21 mouse cellular contexts compared by ENCODE assay signal in the genomic region with DNA sequence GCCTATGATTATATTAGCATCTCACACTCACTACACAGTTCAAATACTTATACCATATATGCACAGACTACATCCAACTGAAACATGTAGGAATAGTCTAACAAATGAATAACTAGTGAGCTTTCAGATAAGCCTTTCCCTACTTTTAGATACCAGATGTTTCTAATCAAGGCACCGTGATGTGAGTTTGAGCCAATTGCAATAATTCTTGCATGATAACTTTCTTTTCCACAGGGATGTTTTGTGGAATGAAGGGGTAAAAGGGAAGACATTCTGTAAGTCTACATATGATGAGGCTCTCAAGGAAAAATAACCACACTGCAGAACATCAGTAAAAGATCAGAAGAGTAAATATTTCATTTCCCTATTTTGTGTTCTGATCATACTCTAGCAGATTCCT.
DNase-seq lines count a peak whose midpoint lies in the region; ATAC-seq and TF ChIP-seq lines count a peak whose summit lies in the region.
"Had no signal": no experiment of that assay in that cellular context is flagged by ENCODE, and none has a peak within 500 bp of the region (broad histone marks: within the 10 kb centered on the region; RNA-seq: fewer than 3 reads in every experiment).

No protein-coding gene starts in this region.

- no peak for ATAC-seq in kidney, postnatal 0 days (replicated peaks; ENCODE audit: low FRiP score, low read depth)
- peak; percentile 33; the same call in 1 of the 2 replicates for ATAC-seq in stomach, embryonic 14.5 days (ENCODE audit: insufficient number of reproducible peaks, insufficient read depth, low FRiP score, low read depth)
- ATAC-seq in stomach, postnatal 0 days (ENCODE audit: low FRiP score, low TSS enrichment), result no peak
- ATAC-seq in stomach, embryonic 15.5 days (ENCODE audit: insufficient read depth, low FRiP score, low read depth), result no peak
- ATAC-seq: activated CD4-positive, CD25-positive, alpha-beta regulatory T cell, adult 4 months; forebrain, embryonic 15.5 days had no signal

- 50% methylated on average over 1 of the region's 1 CpGs for WGBS in kidney, postnatal 0 days
- 46% methylated on average over 1 of the region's 1 CpGs for WGBS in stomach, embryonic 14.5 days
- 52% methylated on average over 1 of the region's 1 CpGs for WGBS in stomach, postnatal 0 days
- 34% methylated on average over 1 of the region's 1 CpGs for WGBS in stomach, embryonic 15.5 days

- H3K4me2 ChIP-seq in kidney, postnatal 0 days (ENCODE audit: low read length), result no peak overlapping the region
- no peak overlapping the region for H3K4me2 ChIP-seq in stomach, embryonic 14.5 days (replicated peaks; ENCODE audit: low read depth, low read length)
- H3K4me2 ChIP-seq in stomach, postnatal 0 days (replicated peaks; ENCODE audit: low read depth), result no peak overlapping the region
- H3K4me2 ChIP-seq in stomach, embryonic 15.5 days, result no peak overlapping the region
- H3K4me2 ChIP-seq: embryonic facial prominence, embryonic 12.5 days; forebrain, embryonic 12.5 days; forebrain, embryonic 15.5 days; heart, embryonic 11.5 days; hindbrain, embryonic 12.5 days; hindbrain, embryonic 15.5 days had no signal

- H3K9me3 ChIP-seq in kidney, postnatal 0 days (replicated peaks; ENCODE audit: low read length), result no peaks in the 10 kb centered on the region
- H3K9me3 ChIP-seq in stomach, embryonic 14.5 days (ENCODE audit: control insufficient read depth, low read depth, low read length), result no peaks in the 10 kb centered on the region
- no peaks in the 10 kb centered on the region for H3K9me3 ChIP-seq in stomach, postnatal 0 days (ENCODE audit: control insufficient read depth, low read length)
- H3K9me3 ChIP-seq in stomach, embryonic 15.5 days, result no peaks in the 10 kb centered on the region
- H3K9me3 ChIP-seq: embryonic facial prominence, embryonic 12.5 days; forebrain, embryonic 12.5 days; forebrain, embryonic 15.5 days; hindbrain, embryonic 12.5 days; hindbrain, embryonic 15.5 days had no signal

- TF ChIP-seq EP300 in stomach, postnatal 0 days (optimal IDR thresholded peaks at IDR 0.05), result no peak

- H3K4me3 ChIP-seq in kidney, postnatal 0 days (replicated peaks; ENCODE audit: low read depth, low read length), result no peak overlapping the region
- no peak overlapping the region for H3K4me3 ChIP-seq in stomach, embryonic 14.5 days (ENCODE audit: low read depth, low read length)
- no peak overlapping the region for H3K4me3 ChIP-seq in stomach, postnatal 0 days (ENCODE audit: low read depth, low read length)
- H3K4me3 ChIP-seq in stomach, embryonic 15.5 days (replicated peaks), result no peak overlapping the region
- H3K4me3 ChIP-seq: embryonic facial prominence, embryonic 12.5 days; erythroblast, embryonic 14.5 days; forebrain, embryonic 12.5 days; forebrain, embryonic 15.5 days; hindbrain, embryonic 12.5 days; hindbrain, embryonic 15.5 days had no signal

- no peak overlapping the region for H3K27ac ChIP-seq in kidney, postnatal 0 days
- no peak overlapping the region for H3K27ac ChIP-seq in stomach, embryonic 14.5 days (ENCODE audit: low read length)
- H3K27ac ChIP-seq in stomach, postnatal 0 days (replicated peaks), result no peak overlapping the region
- H3K27ac ChIP-seq in stomach, embryonic 15.5 days, result 0 out of 2 replicates have a peak overlapping the region, but pooled peaks have one; percentile 22
- H3K27ac ChIP-seq: embryonic facial prominence, embryonic 12.5 days; forebrain, embryonic 12.5 days; forebrain, embryonic 15.5 days; hindbrain, embryonic 12.5 days; hindbrain, embryonic 15.5 days had no signal

- TF ChIP-seq CTCF in kidney, postnatal 0 days (IDR thresholded peaks at IDR 0.05; ENCODE audit: low read depth), result no peak
- no peak for TF ChIP-seq CTCF in stomach, postnatal 0 days (IDR thresholded peaks at IDR 0.05; ENCODE audit: low read depth)

- no peaks in the 10 kb centered on the region for H3K36me3 ChIP-seq in kidney, postnatal 0 days (ENCODE audit: insufficient read depth, low read length)
- no peaks in the 10 kb centered on the region for H3K36me3 ChIP-seq in stomach, embryonic 14.5 days (ENCODE audit: control insufficient read depth, insufficient read depth, low read length)
- no peaks in the 10 kb centered on the region for H3K36me3 ChIP-seq in stomach, postnatal 0 days (ENCODE audit: control insufficient read depth, insufficient read depth, low read length)
- no peaks in the 10 kb centered on the region for H3K36me3 ChIP-seq in stomach, embryonic 15.5 days
- H3K36me3 ChIP-seq: embryonic facial prominence, embryonic 12.5 days; forebrain, embryonic 12.5 days; forebrain, embryonic 15.5 days; hindbrain, embryonic 12.5 days; hindbrain, embryonic 15.5 days had no signal

- H3K27me3 ChIP-seq in kidney, postnatal 0 days (ENCODE audit: insufficient read depth, low read length), result no peaks in the 10 kb centered on the region
- H3K27me3 ChIP-seq in stomach, embryonic 14.5 days (ENCODE audit: control insufficient read depth, insufficient read depth, low read length), result no peaks in the 10 kb centered on the region
- no peaks in the 10 kb centered on the region for H3K27me3 ChIP-seq in stomach, postnatal 0 days (ENCODE audit: control insufficient read depth, insufficient read depth, low read length)
- H3K27me3 ChIP-seq in stomach, embryonic 15.5 days (replicated peaks), result no peaks in the 10 kb centered on the region
- H3K27me3 ChIP-seq: embryonic facial prominence, embryonic 12.5 days; forebrain, embryonic 12.5 days; forebrain, embryonic 15.5 days; hindbrain, embryonic 12.5 days; hindbrain, embryonic 15.5 days had no signal

- H3K9ac ChIP-seq in kidney, postnatal 0 days (ENCODE audit: low read depth, low read length), result no peak overlapping the region
- H3K9ac ChIP-seq in stomach, embryonic 14.5 days (replicated peaks; ENCODE audit: low read depth, low read length), result no peak overlapping the region
- H3K9ac ChIP-seq in stomach, postnatal 0 days (ENCODE audit: low read length), result no peak overlapping the region
- H3K9ac ChIP-seq in stomach, embryonic 15.5 days, result no peak overlapping the region
- H3K9ac ChIP-seq: embryonic facial prominence, embryonic 12.5 days; forebrain, embryonic 12.5 days; forebrain, embryonic 15.5 days; hindbrain, embryonic 12.5 days; hindbrain, embryonic 15.5 days had no signal

- DNase-seq in kidney, postnatal 0 days (ENCODE audit: low spot score), result peak; percentile 61
- DNase-seq in kidney, adult 8-10 months, result no peak
- DNase-seq in stomach, postnatal 0 days (ENCODE audit: low spot score), result no peak
- DNase-seq in ovary, postnatal 10 days (ENCODE audit: low spot score), result no peak
- DNase-seq: adrenal gland, adult 8-10 months; adrenal gland, postnatal 25 days; cerebellum, adult 18-20 months; cerebellum, adult 9-10 months; cerebellum, postnatal 14 days; gastrocnemius, postnatal 10 days; heart, adult 11 months had no signal

- no peaks in the 10 kb centered on the region for H3K4me1 ChIP-seq in kidney, postnatal 0 days (replicated peaks; ENCODE audit: insufficient read depth, low read length)
- no peaks in the 10 kb centered on the region for H3K4me1 ChIP-seq in stomach, embryonic 14.5 days (ENCODE audit: control insufficient read depth, insufficient read depth, low read length)
- no peaks in the 10 kb centered on the region for H3K4me1 ChIP-seq in stomach, postnatal 0 days (replicated peaks; ENCODE audit: control insufficient read depth, insufficient read depth)
- H3K4me1 ChIP-seq in stomach, embryonic 15.5 days, result no peaks in the 10 kb centered on the region
- H3K4me1 ChIP-seq: embryonic facial prominence, embryonic 12.5 days; forebrain, embryonic 12.5 days; forebrain, embryonic 15.5 days; hindbrain, embryonic 12.5 days; hindbrain, embryonic 15.5 days had no signal
